12 mouse cellular contexts compared by ENCODE assay signal in genomic region chr11:77018046-77018445, GRCm38 (mm10). TPM values are rescaled to one million over a fixed set of nuclear protein-coding genes. Genes with fewer than 3 reads are reported as not detected.
"Had no signal": no experiment of that assay in that cellular context is flagged by ENCODE, and none has a peak within 500 bp of the region (broad histone marks: within the 10 kb centered on the region; RNA-seq: fewer than 3 reads in every experiment).

No protein-coding gene starts in this region.

- H3K9ac ChIP-seq: limb, embryonic 12.5 days; lung, embryonic 15.5 days; midbrain, embryonic 13.5 days; neural tube, embryonic 12.5 days had no signal

- ATAC-seq: inflammation-experienced regulatory T-cells, adult 6 months; midbrain, embryonic 13.5 days had no signal

- H3K36me3 ChIP-seq: limb, embryonic 12.5 days; lung, embryonic 15.5 days; midbrain, embryonic 13.5 days; neural tube, embryonic 12.5 days had no signal

- H3K4me2 ChIP-seq: limb, embryonic 12.5 days; lung, embryonic 15.5 days; midbrain, embryonic 13.5 days; neural tube, embryonic 12.5 days had no signal

- H3K27ac ChIP-seq: limb, embryonic 12.5 days; lung, embryonic 15.5 days; midbrain, embryonic 13.5 days; neural tube, embryonic 12.5 days had no signal

- H3K27me3 ChIP-seq: limb, embryonic 12.5 days; lung, embryonic 15.5 days; midbrain, embryonic 13.5 days had no signal

- H3K4me3 ChIP-seq: limb, embryonic 12.5 days; lung, embryonic 15.5 days; midbrain, embryonic 13.5 days; neural tube, embryonic 12.5 days had no signal

- DNase-seq: kidney, adult 18-20 months; kidney, postnatal 14 days; layer of hippocampus, adult 9-11 months; liver; retina, postnatal 1 day; right cerebral cortex, postnatal 4 days; thymus, postnatal 4 days had no signal

- H3K9me3 ChIP-seq: limb, embryonic 12.5 days; lung, embryonic 15.5 days; midbrain, embryonic 13.5 days; neural tube, embryonic 12.5 days had no signal

- H3K4me1 ChIP-seq: limb, embryonic 12.5 days; lung, embryonic 15.5 days; neural tube, embryonic 12.5 days had no signal

RNA-seq across cellular contexts. Expression of gene Slc6a4, which starts 19.6 kb away (rescaled TPM):
- polyA plus RNA-seq: inflammation-experienced regulatory T-cells, adult 6 months had no signal
